Mouse (Mus musculus): ENCODE measurements around the gene Lrrc10b. TPM values are rescaled to one million over a fixed set of nuclear protein-coding genes. Genes with fewer than 3 reads are reported as not detected.

Lrrc10b gene
- polyA plus RNA-seq, 1 experiment, result not detected

- H3K9me3 ChIP-seq (ENCODE audit: control insufficient read depth, low read length), result peaks cover 8% of the 10 kb centered on the region; the same call in 1 of the 2 replicates
- peaks cover 82% of the 10 kb centered on the region for H3K27me3 ChIP-seq (ENCODE audit: control insufficient read depth)
- H3K4me1 ChIP-seq (ENCODE audit: control insufficient read depth), result peaks cover 14% of the 10 kb centered on the region
- H3K36me3 ChIP-seq (ENCODE audit: control insufficient read depth), result no peaks in the 10 kb centered on the region
- TF ChIP-seq TAL1 (IDR thresholded peaks at IDR 0.05; ENCODE audit: low read length) (no peak), GATA1 (IDR thresholded peaks at IDR 0.05; ENCODE audit: low read length) (no peak)
- H3K4me3 ChIP-seq (replicated peaks), result no peak overlapping the region
Measured at GRCm38 (mm10) chr19:10454718-10455436, 2.4 kb downstream of the Lrrc10b start.

GRCm38 (mm10) chr19:10449708-10450107 is 7.6 kb downstream of the Lrrc10b start:
- TF ChIP-seq GATA1 (IDR thresholded peaks at IDR 0.05; ENCODE audit: low read length), result no peak
- no peak for TF ChIP-seq TAL1 (IDR thresholded peaks at IDR 0.05; ENCODE audit: low read length)
- peaks cover 2% of the 10 kb centered on the region for H3K36me3 ChIP-seq (ENCODE audit: control insufficient read depth)
- peaks cover 31% of the 10 kb centered on the region for H3K27me3 ChIP-seq (ENCODE audit: control insufficient read depth)
- H3K9me3 ChIP-seq (ENCODE audit: control insufficient read depth, low read length), result peaks cover 5% of the 10 kb centered on the region; the same call in 1 of the 2 replicates
- peaks cover 25% of the 10 kb centered on the region for H3K4me1 ChIP-seq (ENCODE audit: control insufficient read depth)
- H3K4me3 ChIP-seq (replicated peaks), result no peak overlapping the region

- Histone ChIP-seq H3K36me3 (ENCODE audit: control insufficient read depth) (peaks cover 2% of the 10 kb centered on the region), H3K4me1 (ENCODE audit: control insufficient read depth) (peaks cover 29% of the 10 kb centered on the region), H3K4me3 (replicated peaks) (no peak overlapping the region), H3K27me3 (ENCODE audit: control insufficient read depth) (peaks cover 25% of the 10 kb centered on the region), H3K9me3 (ENCODE audit: control insufficient read depth, low read length) (peaks cover 5% of the 10 kb centered on the region; the same call in 1 of the 2 replicates)
- TF ChIP-seq TAL1 (IDR thresholded peaks at IDR 0.05; ENCODE audit: low read length) (no peak), GATA1 (IDR thresholded peaks at IDR 0.05; ENCODE audit: low read length) (no peak)
Measured at GRCm38 (mm10) chr19:10449190-10449589, 8.1 kb downstream of the Lrrc10b start.

- TF ChIP-seq TAL1 (IDR thresholded peaks at IDR 0.05; ENCODE audit: low read length), result no peak
- H3K4me3 ChIP-seq (replicated peaks), result no peak overlapping the region
- H3K4me1 ChIP-seq (ENCODE audit: control insufficient read depth), result peaks cover 38% of the 10 kb centered on the region
- H3K9me3 ChIP-seq (ENCODE audit: control insufficient read depth, low read length), result peaks cover 5% of the 10 kb centered on the region; the same call in 1 of the 2 replicates
- H3K36me3 ChIP-seq (ENCODE audit: control insufficient read depth), result peaks cover 2% of the 10 kb centered on the region
- peaks cover 16% of the 10 kb centered on the region for H3K27me3 ChIP-seq (ENCODE audit: control insufficient read depth)
Measured at GRCm38 (mm10) chr19:10448275-10448674, 9.0 kb downstream of the Lrrc10b start.

- Histone ChIP-seq H3K36me3 (ENCODE audit: control insufficient read depth) (peaks cover 2% of the 10 kb centered on the region), H3K4me1 (ENCODE audit: control insufficient read depth) (peaks cover 48% of the 10 kb centered on the region), H3K9me3 (ENCODE audit: control insufficient read depth, low read length) (peaks cover 5% of the 10 kb centered on the region; the same call in 1 of the 2 replicates), H3K4me3 (replicated peaks) (peak overlapping the region; percentile 4), H3K27me3 (ENCODE audit: control insufficient read depth) (no peaks in the 10 kb centered on the region)
- TF ChIP-seq GATA1 (IDR thresholded peaks at IDR 0.05; ENCODE audit: low read length), result peak; percentile 16; the same call in 1 of the 2 replicates
- TF ChIP-seq TAL1 (IDR thresholded peaks at IDR 0.05; ENCODE audit: low read length), result peak; percentile 49; the same call in 2 of the 3 replicates
Measured at GRCm38 (mm10) chr19:10444685-10445369, 12.4 kb downstream of the Lrrc10b start.

GRCm38 (mm10) chr19:10437521-10437920 is 19.8 kb downstream of the Lrrc10b start:
- Histone ChIP-seq H3K36me3 (ENCODE audit: control insufficient read depth) (no peaks in the 10 kb centered on the region), H3K9me3 (ENCODE audit: control insufficient read depth, low read length) (no peaks in the 10 kb centered on the region), H3K4me1 (ENCODE audit: control insufficient read depth) (peaks cover 47% of the 10 kb centered on the region), H3K4me3 (replicated peaks) (no peak overlapping the region), H3K27me3 (ENCODE audit: control insufficient read depth) (peaks cover 9% of the 10 kb centered on the region)
- TF ChIP-seq TAL1 (IDR thresholded peaks at IDR 0.05; ENCODE audit: low read length), result no peak
- TF ChIP-seq GATA1 (IDR thresholded peaks at IDR 0.05; ENCODE audit: low read length), result no peak

GRCm38 (mm10) chr19:10436726-10437125 is 20.5 kb downstream of the Lrrc10b start:
- H3K27me3 ChIP-seq (ENCODE audit: control insufficient read depth), result peaks cover 9% of the 10 kb centered on the region

GRCm38 (mm10) chr19:10435908-10436307 is 21.4 kb downstream of the Lrrc10b start:
- Histone ChIP-seq H3K27me3 (ENCODE audit: control insufficient read depth) (peaks cover 9% of the 10 kb centered on the region), H3K9me3 (ENCODE audit: control insufficient read depth, low read length) (no peaks in the 10 kb centered on the region), H3K36me3 (ENCODE audit: control insufficient read depth) (no peaks in the 10 kb centered on the region), H3K4me3 (replicated peaks) (no peak overlapping the region), H3K4me1 (ENCODE audit: control insufficient read depth) (peaks cover 60% of the 10 kb centered on the region)
- no peak for TF ChIP-seq GATA1 (IDR thresholded peaks at IDR 0.05; ENCODE audit: low read length)
- no peak for TF ChIP-seq TAL1 (IDR thresholded peaks at IDR 0.05; ENCODE audit: low read length)

More at GRCm38 (mm10) chr19:10436726-10437125, 20.5 kb downstream of the Lrrc10b start:
- no peak overlapping the region for H3K4me3 ChIP-seq (replicated peaks)
- H3K36me3 ChIP-seq (ENCODE audit: control insufficient read depth), result no peaks in the 10 kb centered on the region
- H3K9me3 ChIP-seq (ENCODE audit: control insufficient read depth, low read length), result no peaks in the 10 kb centered on the region
- TF ChIP-seq GATA1 (IDR thresholded peaks at IDR 0.05; ENCODE audit: low read length) (no peak), TAL1 (IDR thresholded peaks at IDR 0.05; ENCODE audit: low read length) (no peak)
- H3K4me1 ChIP-seq (ENCODE audit: control insufficient read depth), result peaks cover 52% of the 10 kb centered on the region

GRCm38 (mm10) chr19:10434927-10435326 is 22.3 kb downstream of the Lrrc10b start:
- no peak overlapping the region for H3K4me3 ChIP-seq (replicated peaks)
- H3K36me3 ChIP-seq (ENCODE audit: control insufficient read depth), result no peaks in the 10 kb centered on the region
- TF ChIP-seq GATA1 (IDR thresholded peaks at IDR 0.05; ENCODE audit: low read length) (no peak), TAL1 (IDR thresholded peaks at IDR 0.05; ENCODE audit: low read length) (no peak)
- H3K27me3 ChIP-seq (ENCODE audit: control insufficient read depth), result peaks cover 9% of the 10 kb centered on the region
- H3K4me1 ChIP-seq (ENCODE audit: control insufficient read depth), result peaks cover 66% of the 10 kb centered on the region
- H3K9me3 ChIP-seq (ENCODE audit: control insufficient read depth, low read length), result no peaks in the 10 kb centered on the region

Measured in erythroblast, embryonic 14.5 days (primary cell).